Mouse (Mus musculus) kidney, embryonic 16.5 days (tissue): ENCODE data around the gene Atp8a2. TPM values are rescaled to one million over a fixed set of nuclear protein-coding genes. Genes with fewer than 3 reads are reported as not detected.
"Not testable (repeated sequence)": the region's sequence is repeated elsewhere in the genome, so short reads cannot be mapped to it uniquely, and the experiment has no call there.

Experiments used
- ATAC-seq: fragments of 200-750 bp; cut with Nextera tagmentation; 2 replicates; pipeline ENCODE4 v1.8.0; 2017; ENCODE audit warnings: moderate TSS enrichment; ENCODE audit not compliant: low FRiP score, low TSS enrichment
- H3K27ac ChIP-seq: fragments of 300-500 bp; sonication (generic); 2 replicates; pipeline ENCODE4 v1.5.1; 2014; ENCODE audit warnings: low read length
- H3K27me3 ChIP-seq: fragments of 300-500 bp; sonication (generic); 2 replicates; pipeline ENCODE4 v1.6.1; 2014; ENCODE audit warnings: low read length, control low read depth, mixed read lengths; ENCODE audit not compliant: insufficient read depth
- H3K36me3 ChIP-seq: fragments of 300-500 bp; sonication (generic); 2 replicates; pipeline ENCODE4 v1.6.1; 2014; ENCODE audit warnings: low read length, control low read depth, mixed read lengths; ENCODE audit not compliant: insufficient read depth
- H3K4me1 ChIP-seq: fragments of 300-500 bp; sonication (generic); 2 replicates; pipeline ENCODE4 v1.6.1; 2014; ENCODE audit warnings: low read length, control low read depth, mixed read lengths; ENCODE audit not compliant: insufficient read depth
- H3K4me2 ChIP-seq: fragments of 300-500 bp; sonication (generic); replicated peaks from 2 replicates; pipeline ENCODE4 v1.6.1; 2014; ENCODE audit warnings: low read depth, low read length
- H3K4me3 ChIP-seq: fragments of 300-500 bp; sonication (generic); 2 replicates; pipeline ENCODE4 v1.5.1; 2014; ENCODE audit warnings: mild to moderate bottlenecking, low read length
- H3K9ac ChIP-seq: fragments of 300-500 bp; sonication (generic); replicated peaks from 2 replicates; pipeline ENCODE4 v1.6.1; 2014; ENCODE audit warnings: low read length
- H3K9me3 ChIP-seq: fragments of 300-500 bp; sonication (generic); 2 replicates; pipeline ENCODE4 v1.6.1; 2016; ENCODE audit warnings: low read length, control low read depth
- WGBS: fragments of 180-500 bp; shearing (Covaris S2); extraction: QIAGEN DNeasy Blood & Tissue Kit; methylation state at CpG from one replicate; pipeline ENCODE4 v1.1.7; 2014; 5-methylcytosine and 5-hydroxymethylcytosine counted together
- polyA plus RNA-seq: library from polyadenylated mRNA; unstranded; fragments of >200 nt; fragmentation: Nextera tagmentation; extraction: Ambion mirVana; gene quantifications from 2 replicates; pipeline ENCODE4 v1.2.1, GENCODE M21; 2015

The Atp8a2 gene
- polyA plus RNA-seq, 1 experiment from 2014 or later, result 1.3 TPM

DNA sequence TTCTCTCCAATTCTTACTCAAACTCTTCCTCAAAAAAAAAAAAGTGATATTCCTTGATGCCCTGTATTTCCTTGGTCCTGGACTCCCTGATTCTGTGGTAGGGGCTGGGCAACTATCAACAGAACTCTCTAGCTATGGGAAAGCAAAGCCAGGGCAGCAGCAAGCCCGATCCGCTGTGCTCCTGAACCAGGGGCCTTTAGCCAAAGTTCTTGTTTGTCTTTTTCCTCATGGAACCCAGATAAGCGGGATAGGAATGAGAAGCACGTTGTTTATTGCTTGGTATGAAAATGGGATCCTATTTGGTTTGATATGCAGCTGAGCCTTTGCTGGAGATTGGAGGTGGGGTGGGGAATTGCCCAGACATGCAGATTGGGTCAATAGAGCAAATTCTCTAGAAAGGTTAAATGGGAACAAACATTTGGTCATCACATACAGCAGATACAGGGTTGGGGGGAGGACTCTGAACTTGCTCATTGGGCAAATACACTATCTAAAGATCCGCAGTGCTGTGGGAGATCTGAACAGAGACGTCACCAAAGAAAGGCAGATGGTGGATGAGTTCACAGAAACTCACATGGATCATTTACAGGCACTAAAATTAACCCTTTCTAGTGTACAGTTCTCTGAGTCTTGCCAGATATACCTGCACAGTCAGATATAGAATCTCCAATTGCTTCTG is 353.6 kb downstream of the Atp8a2 start:
- Histone ChIP-seq H3K4me3 (no peak overlapping the region), H3K4me1 (peaks cover 3% of the 10 kb centered on the region; the same call in 1 of the 2 replicates), H3K4me2 (no peak overlapping the region), H3K9me3 (no peaks in the 10 kb centered on the region), H3K27me3 (no peaks in the 10 kb centered on the region), H3K36me3 (no peaks in the 10 kb centered on the region), H3K27ac (no peak overlapping the region), H3K9ac (no peak overlapping the region)
- ATAC-seq, result no peak
- 72% methylated on average over 6 of the region's 6 CpGs for WGBS

DNA sequence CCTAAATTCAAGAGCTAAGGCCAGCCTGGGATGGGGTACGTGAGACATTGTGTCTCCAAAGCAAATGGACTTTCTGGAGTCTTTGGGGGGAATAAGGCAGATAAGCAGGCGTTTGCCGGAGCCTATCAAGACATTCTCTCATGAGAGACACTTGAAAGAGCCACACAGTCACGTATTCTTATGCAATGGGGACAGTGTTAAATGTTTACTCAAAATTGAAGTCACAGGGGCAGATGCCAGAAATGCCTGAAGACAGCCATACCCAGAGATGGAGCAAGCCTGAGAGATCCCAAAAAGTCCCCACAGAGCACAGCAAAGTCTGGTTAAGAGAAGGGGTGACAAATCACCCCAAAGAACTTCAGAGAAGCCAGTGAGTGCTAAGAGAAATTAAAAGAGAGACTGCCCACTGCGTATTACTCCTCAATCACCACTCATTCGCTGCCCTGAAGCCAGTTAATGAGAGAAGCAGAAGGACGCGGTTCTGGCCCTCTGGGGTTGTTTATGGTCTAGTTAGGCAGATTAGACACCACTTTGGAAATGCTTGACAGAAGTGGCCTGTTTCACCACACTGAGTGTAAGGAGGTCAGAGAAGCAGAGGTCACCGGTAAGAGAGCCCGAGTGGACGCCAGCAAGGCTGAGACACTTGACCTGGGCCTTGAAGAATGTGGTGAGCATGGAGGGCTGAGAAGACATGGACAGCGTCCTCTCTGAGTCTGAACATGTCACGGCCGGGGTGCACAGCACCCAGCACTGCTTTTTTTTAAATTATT is 356.8 kb downstream of the Atp8a2 start:
- Histone ChIP-seq H3K9ac (no peak overlapping the region), H3K36me3 (no peaks in the 10 kb centered on the region), H3K27me3 (no peaks in the 10 kb centered on the region), H3K9me3 (no peaks in the 10 kb centered on the region), H3K4me2 (no peak overlapping the region), H3K27ac (no peak overlapping the region), H3K4me1 (peaks cover 3% of the 10 kb centered on the region; the same call in 1 of the 2 replicates), H3K4me3 (no peak overlapping the region)
- WGBS, result 54% methylated on average over 14 of the region's 14 CpGs
- no peak for ATAC-seq

DNA sequence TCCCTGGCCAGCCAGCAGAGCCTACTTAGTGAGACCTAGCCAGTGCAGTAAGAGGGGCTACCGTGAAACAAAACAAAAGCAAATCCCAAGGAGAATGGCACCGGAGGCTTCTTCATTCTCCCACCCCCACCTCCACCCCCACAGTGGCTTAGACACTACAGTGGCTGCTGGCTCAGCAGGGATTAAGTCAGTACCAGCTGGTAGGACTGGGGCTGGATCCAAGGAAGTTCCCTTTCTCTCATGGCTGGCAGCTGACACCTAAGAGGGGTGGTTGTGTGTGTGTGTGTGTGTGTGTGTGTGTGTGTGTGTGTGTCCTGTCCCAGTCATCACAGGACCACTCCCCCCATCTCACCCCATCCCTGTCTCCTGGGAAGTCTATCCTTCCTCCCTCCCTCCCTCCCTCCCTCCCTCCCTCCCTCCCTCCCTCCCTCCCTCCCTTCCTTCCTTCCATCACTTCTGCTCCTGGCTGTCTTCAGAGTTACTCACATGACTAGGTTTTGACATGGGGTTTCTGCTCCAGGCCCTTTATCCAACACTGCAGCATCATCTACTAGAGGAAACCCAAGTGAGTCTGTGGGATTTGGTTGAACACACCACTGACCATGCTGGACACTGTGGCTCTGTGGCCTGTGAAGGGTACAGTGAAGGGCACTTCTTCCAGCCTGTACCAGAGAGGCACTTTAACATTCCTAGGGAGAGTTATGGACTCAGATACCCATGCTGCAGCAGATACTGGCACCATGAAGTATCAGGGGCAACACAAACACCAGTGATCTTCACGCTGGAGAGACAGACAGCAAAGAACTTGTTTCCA is 358.3 kb downstream of the Atp8a2 start:
- H3K4me1 ChIP-seq, H3K27me3 ChIP-seq, H3K27ac ChIP-seq, H3K9ac ChIP-seq, ATAC-seq, H3K9me3 ChIP-seq, H3K36me3 ChIP-seq, H3K4me2 ChIP-seq, H3K4me3 ChIP-seq: not testable (repeated sequence)
- WGBS, result 84% methylated on average over 1 of the region's 3 CpGs

DNA sequence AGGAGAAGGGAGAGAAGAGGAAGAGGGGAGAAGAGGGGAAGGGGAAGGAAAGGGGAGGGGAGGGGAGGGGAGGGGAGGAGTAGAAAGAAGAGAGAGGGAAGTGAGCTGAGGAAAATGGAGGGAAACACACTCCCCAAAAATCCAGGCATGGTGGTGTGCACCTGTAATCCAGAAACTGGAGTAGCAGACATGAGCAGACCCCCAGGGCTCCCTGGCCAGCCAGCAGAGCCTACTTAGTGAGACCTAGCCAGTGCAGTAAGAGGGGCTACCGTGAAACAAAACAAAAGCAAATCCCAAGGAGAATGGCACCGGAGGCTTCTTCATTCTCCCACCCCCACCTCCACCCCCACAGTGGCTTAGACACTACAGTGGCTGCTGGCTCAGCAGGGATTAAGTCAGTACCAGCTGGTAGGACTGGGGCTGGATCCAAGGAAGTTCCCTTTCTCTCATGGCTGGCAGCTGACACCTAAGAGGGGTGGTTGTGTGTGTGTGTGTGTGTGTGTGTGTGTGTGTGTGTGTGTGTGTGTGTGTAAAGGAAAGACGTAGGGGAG is 359.2 kb downstream of the Atp8a2 start:
- not testable (repeated sequence) for H3K4me1 ChIP-seq, H3K36me3 ChIP-seq, H3K9ac ChIP-seq, H3K4me2 ChIP-seq, H3K9me3 ChIP-seq, ATAC-seq, H3K4me3 ChIP-seq, H3K27ac ChIP-seq, H3K27me3 ChIP-seq
- WGBS, result no CpG with 5 or more reads among the region's 3 CpGs

GRCm38 (mm10) chr14:59836876-59837543 is 360.0 kb downstream of the Atp8a2 start:
- Histone ChIP-seq H3K36me3 (no peaks in the 10 kb centered on the region), H3K4me3 (no peak overlapping the region), H3K27ac (no peak overlapping the region), H3K4me2 (no peak overlapping the region), H3K9me3 (no peaks in the 10 kb centered on the region), H3K9ac (no peak overlapping the region), H3K4me1 (peaks cover 3% of the 10 kb centered on the region; the same call in 1 of the 2 replicates), H3K27me3 (no peaks in the 10 kb centered on the region)
- no peak for ATAC-seq
- WGBS, result 51% methylated on average over 10 of the region's 10 CpGs

- WGBS, result 67% methylated on average over 5 of the region's 5 CpGs
These were observed 367.4 kb downstream of the Atp8a2 start for GRCm38 (mm10) chr14:59829580-59829979.

GRCm38 (mm10) chr14:59827409-59827808 is 369.6 kb downstream of the Atp8a2 start:
- Histone ChIP-seq H3K4me3 (no peak overlapping the region), H3K27me3 (no peaks in the 10 kb centered on the region), H3K27ac (no peak overlapping the region), H3K4me2 (no peak overlapping the region), H3K4me1 (no peaks in the 10 kb centered on the region), H3K9ac (no peak overlapping the region), H3K9me3 (no peaks in the 10 kb centered on the region), H3K36me3 (no peaks in the 10 kb centered on the region)
- WGBS, result 58% methylated on average over 5 of the region's 5 CpGs
- ATAC-seq, result no peak

More at GRCm38 (mm10) chr14:59829580-59829979, 367.4 kb downstream of the Atp8a2 start:
- no peaks in the 10 kb centered on the region for H3K4me1 ChIP-seq
- no peak for ATAC-seq
- no peaks in the 10 kb centered on the region for H3K9me3 ChIP-seq
- no peaks in the 10 kb centered on the region for H3K27me3 ChIP-seq
- H3K9ac ChIP-seq, result no peak overlapping the region
- no peak overlapping the region for H3K27ac ChIP-seq
- no peak overlapping the region for H3K4me3 ChIP-seq
- no peak overlapping the region for H3K4me2 ChIP-seq
- H3K36me3 ChIP-seq, result no peaks in the 10 kb centered on the region

GRCm38 (mm10) chr14:59820115-59820419 is 376.9 kb downstream of the Atp8a2 start:
- Histone ChIP-seq H3K9ac (no peak overlapping the region), H3K4me2 (no peak overlapping the region), H3K27ac (no peak overlapping the region), H3K9me3 (peaks cover 4% of the 10 kb centered on the region; the same call in 1 of the 2 replicates), H3K4me3 (no peak overlapping the region), H3K4me1 (no peaks in the 10 kb centered on the region), H3K36me3 (no peaks in the 10 kb centered on the region), H3K27me3 (no peaks in the 10 kb centered on the region)
- ATAC-seq, result no peak
- WGBS, result 71% methylated on average over 3 of the region's 3 CpGs
